Mouse (Mus musculus) heart, adult 8-10 months (tissue): Measurements from ENCODE around the gene Ift43. TPM values are rescaled to one million over a fixed set of nuclear protein-coding genes. Genes with fewer than 3 reads are reported as not detected.

Experiments used
- DNase-seq: peaks from one replicate; pipeline ENCODE4 v3.0.0; 2022; ENCODE audit warnings: low spot score
- total RNA-seq, 4 experiments: library from RNA; stranded (reverse); gene quantifications; 2 replicates each; pipeline ENCODE4 v1.2.4; 2022

The Ift43 gene
- total RNA-seq, 4 experiments from 2014 or later = 24.9 to 32.3 (median 27.7) TPM

DNA sequence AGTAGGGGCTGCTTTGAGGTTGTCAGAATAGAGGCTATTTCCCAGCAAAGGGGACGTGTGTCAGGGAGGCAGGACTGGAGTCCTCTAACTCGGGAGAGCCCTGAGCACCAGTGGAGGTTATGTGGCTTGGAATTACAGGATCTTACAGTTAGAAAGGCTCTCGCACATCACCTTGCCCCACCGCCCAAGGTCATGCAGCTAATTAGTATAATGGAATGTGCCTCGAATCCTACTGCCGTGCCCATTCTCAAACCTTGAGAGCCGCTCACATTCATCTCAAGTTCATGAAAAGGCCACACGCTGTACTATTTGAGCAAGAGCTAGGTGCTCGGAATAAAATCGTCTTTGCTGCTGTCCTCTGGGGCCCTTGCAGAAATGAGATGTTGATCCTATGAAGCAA, 47.4 kb downstream of the Ift43 start:
- no peak for DNase-seq

GRCm38 (mm10) chr12:86132799-86133198, 50.5 kb downstream of the Ift43 start:
- peak; percentile 77 for DNase-seq

DNA sequence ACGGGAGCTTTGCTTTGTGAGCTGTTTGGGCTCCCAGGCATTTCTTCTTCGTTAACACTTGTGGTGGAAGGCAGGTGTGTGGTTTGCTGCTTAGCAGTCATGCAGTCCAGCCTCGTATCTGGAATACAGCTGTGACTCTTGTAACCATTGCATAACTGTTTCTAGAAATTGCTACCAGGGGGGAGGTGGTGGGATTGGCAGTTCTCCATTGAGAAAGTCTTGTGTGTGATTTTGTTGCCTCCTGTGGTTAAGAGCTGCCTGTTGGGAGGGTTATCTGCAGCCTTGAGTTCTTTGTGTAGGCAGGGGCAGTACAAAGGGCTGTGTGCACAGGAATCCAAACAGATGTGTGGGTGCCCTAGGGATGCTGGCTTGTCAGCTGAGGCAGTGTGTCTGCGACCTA, 53.4 kb downstream of the Ift43 start:
- DNase-seq = no peak

- DNase-seq = no peak
Observed at GRCm38 (mm10) chr12:86138696-86139095, 56.4 kb downstream of the Ift43 start.

GRCm38 (mm10) chr12:86142389-86142788, 60.0 kb downstream of the Ift43 start:
- no peak for DNase-seq

DNA sequence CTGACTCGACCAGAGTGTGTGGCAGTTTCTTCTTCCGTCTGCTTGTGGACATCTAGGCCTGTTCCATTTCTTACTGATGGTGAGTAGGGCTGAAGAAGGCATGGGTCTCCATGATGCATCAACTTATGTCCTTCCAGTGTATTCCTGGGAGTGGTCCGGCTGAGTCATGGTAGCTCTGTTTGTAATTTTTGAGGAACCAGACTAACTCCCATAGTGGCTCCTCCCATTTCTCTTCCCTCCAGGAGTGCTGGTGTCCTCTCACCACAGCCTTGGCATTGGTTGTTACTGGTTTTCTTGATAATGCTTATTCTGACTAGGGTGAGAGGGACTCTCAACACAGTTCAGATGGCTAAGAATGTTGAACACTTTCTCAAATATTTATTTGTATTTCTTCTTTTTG, 63.9 kb downstream of the Ift43 start:
- DNase-seq = no peak

- no peak for DNase-seq
Observed at GRCm38 (mm10) chr12:86148271-86148670, 65.9 kb downstream of the Ift43 start.

DNA sequence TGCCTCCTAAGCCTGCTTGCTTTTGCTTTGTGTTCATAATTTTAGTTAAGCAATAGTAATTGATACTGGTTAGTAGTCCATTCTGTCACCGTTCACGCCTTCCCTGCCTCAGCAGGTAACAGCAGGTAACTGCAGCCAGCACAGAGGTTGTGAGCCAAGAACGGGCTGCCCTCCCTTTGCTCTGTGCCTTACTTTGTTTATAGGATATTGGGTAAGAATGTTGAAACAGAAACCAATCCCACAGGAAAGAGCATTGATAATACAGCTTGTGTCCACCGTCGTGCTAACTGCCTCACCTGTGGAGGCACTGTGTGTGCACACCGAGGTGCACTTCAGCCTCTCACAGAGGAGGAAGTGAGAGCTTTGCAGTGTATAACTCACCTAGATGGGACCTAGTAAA, 66.7 kb downstream of the Ift43 start:
- DNase-seq = no peak

- no peak for DNase-seq
Observed at GRCm38 (mm10) chr12:86151941-86152340, 69.6 kb downstream of the Ift43 start.

DNA sequence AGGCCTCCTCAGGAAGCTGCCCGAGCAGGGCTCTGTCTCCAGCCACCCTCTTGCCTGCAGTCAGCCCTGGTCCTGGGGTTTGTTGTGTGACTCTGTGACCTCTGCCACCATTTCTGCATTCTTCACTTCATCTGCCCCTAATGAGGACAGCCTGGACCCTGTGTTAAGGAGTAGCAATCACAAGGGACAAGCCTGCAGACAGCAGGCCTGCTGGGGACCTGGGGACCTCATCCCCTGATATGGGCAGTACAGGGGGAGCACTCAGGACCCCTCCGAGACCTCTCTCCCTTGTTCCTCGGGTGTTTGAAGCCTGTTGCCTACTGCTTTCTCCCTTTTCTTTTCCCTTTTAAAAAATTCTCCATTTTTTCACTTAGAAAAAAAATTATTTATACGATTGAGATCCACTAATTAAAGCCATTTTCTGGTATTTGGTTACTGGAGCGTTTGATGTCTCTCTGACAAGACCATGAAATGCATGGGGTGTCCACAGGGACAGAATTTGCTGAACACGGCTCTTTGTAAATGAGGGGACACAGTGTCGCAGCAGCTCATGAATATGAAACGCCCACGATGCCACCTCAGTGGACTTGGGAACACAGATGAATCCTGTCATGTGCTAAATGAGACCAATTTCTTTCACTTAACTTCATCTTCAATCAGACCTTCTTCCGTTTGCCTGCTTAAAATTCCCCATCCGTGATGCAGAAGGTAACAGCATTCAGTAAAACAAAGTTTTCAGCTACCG, 71.0 kb downstream of the Ift43 start:
- DNase-seq = no peak

- no peak for DNase-seq
Observed at GRCm38 (mm10) chr12:86155176-86155575, 72.8 kb downstream of the Ift43 start.

DNA sequence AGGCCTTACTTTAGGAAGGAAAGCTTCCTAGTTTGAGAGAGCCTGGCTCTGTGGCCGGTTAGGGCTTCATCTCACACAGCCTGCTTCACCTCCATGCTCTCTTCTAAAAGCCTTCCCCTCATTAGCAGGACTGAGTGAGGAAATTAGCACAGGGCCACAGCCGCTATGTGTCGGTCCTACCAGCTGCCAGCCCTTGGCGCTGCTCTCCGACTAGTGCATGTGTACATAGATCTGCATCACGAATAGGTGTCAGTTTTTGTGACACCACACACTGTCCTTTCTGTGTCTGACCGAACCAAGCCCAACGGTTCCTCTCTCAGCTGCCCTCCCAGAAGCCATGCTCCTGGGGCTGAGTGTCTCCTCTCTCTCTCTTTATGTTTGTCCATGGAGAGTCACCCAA, 74.8 kb downstream of the Ift43 start:
- DNase-seq = no peak

- DNase-seq = peak; percentile 14
Observed at GRCm38 (mm10) chr12:86157894-86158444, 75.6 kb downstream of the Ift43 start.

DNA sequence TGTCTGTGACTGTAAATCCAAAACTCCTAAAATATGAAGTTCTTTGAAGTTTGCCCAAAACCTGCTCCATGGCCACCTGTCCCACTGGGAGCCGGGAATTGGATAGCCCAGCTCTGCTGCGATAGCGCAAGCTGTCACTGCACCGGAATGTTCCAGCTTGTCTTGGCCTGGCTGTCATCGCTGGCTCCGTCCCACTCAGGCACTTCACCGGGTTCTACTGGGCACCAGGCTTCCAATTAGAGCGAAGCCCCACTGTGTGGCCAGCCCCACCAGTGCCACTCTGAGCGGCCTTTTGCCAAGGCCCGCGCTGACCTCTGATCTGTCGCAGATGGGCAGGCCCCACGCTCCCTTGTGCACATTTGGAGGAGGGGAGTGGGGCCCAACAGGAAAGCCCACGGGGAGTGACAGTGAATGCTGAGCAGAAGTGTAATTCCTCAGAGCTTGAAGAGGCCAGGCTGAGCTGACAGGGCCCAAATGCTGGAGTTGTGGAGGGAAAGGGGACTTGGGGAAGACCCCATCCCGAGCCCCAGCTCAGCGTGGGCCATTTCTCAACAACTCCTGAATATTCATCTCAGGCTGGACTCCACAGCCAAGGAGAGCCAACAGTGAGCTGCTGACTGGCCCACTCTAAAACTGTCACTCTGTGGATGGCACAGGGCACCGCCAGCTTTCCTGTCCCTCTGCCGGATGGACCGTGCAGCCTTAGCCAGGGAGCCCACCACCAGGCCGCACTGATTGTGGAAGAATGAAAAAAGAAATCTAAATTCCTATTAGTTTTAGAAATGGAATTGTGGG, 76.5 kb downstream of the Ift43 start:
- peak; percentile 66 for DNase-seq

- no peak for DNase-seq
Observed at GRCm38 (mm10) chr12:86161436-86161835, 79.1 kb downstream of the Ift43 start.

DNA sequence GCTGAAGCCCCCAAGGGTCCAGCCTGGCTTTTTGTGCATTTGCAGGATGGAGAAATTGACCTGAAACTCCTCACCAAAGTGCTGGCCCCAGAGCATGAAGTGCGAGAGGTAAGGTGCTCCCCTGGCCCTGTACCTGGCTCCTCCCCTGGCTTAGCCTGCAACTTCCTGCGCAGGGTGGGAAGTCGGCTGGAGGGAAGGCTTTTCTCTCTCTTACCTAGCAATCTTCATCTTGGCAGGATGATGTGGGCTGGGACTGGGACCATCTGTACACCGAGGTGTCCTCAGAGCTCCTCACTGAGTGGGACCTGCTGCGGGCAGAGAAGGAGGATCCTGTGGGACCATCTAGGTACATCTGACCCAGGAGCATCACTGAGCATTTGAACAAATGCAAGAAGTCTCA, 79.6 kb downstream of the Ift43 start:
- no peak for DNase-seq

DNA sequence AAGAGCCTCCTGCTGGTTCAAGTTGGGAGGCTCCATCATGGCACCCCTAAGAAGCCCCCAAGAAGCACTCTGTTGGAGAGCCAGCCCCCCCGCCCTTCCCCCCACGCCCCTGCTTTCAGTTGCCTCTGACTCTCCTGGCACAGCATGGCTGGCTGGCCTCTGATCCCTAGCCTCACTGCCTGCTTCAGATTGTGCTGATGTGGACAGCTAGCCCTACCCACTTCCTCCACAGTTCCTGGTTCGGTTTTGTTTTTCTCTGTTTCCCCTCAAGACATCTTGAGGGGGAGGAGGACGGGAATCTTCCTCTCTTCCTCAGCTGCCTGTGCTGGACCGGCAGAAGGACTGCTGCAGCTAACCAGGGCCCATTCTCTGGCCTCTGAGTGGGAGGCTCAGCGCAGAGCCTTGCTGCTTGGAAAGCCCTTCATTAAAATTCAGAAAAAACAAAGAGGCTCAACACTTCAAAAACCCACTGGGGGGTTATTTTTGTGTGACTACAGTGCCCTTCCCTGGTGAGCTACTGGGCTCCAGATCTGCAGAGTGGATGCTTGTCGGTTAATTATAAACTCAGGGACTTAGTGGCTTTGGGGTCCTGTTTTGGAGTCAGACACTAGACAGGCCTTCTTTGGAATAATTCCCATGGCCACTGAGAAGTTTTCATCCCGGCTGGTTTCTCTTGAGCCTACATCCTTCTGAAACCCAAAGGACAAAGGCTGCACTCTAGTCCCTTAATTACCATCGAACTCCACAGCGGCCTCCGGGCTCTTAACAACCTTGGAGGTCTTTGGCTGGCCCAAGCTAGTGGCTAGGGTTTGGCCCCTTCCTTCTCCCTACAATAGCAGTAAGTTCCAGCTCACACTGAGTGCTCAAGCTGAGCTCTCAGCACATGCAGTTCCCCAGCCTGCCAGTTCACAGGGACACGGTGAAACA, 80.8 kb downstream of the Ift43 start:
- DNase-seq = no peak

DNA sequence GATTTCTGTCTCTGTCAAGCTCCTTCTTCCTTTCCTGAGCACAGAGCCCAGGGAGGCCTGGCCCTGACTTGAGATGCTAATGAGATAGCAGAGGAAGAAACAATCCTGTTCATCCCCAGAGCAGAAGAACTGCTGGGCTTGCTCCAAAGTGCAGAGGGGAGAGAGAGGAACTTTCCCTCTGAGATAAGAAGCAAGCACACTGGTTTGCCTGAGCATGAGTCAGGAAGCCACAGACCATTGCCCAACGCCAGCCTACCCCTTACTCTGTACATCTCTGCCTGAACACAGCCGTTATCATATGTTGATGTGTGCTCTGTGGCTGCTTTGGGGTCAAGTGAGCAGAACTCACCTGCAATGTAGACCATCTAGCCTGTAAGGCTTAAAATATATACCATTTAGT, 83.9 kb downstream of the Ift43 start:
- no peak for DNase-seq

- DNase-seq = peak; percentile 45
Observed at GRCm38 (mm10) chr12:86167075-86167474, 84.7 kb downstream of the Ift43 start.

DNA sequence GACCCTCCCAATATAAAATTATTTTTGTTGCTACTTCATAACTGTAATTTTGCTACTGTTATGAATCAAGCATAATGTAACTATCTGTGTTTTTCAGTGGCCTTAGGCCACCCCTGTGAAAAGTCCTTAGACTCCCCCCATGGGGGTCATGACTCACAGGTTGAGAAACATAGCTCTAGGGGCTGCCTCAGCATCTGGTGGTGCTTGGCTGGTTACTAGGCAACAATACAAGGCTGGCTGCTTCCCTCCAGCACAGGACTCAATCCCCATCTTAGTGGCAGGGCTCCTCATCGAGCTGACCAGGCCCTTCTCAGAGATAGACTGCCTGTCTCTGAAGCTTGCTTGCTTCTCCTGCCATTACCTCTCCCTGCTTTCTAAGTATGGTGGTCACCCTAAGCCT, 86.4 kb downstream of the Ift43 start:
- DNase-seq = no peak

GRCm38 (mm10) chr12:86169195-86169594, 86.9 kb downstream of the Ift43 start:
- no peak for DNase-seq

DNA sequence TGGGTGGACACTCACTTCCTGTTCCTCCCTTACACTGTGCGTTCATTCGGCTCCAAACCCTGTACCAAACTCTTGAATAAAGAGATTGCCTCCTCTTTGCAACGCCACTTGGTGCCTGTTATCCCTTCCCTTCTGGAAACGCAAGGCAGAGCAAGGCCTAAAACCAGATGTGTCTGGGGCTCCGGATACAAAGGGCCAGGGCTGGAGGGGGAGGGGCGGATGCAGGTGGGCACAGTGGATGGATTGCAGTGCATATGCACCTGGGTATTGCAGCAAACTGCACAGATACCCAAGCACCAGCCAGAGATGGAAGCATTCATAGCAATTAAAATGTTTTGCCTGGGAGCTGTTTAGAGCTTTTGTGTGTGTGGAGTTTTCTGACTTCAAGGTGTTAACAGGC, 91.0 kb downstream of the Ift43 start:
- no peak for DNase-seq
